Mouse (Mus musculus) regulatory T cell (primary cell): ENCODE measurements around the gene Zfyve27.

Experiments used
- in situ Hi-C: fragments of 300-600 bp; cut with MboI, MseI; formaldehyde crosslinking; loops from one replicate; pipeline ENCODE4 v1.15.1; 2025; ENCODE audit warnings: high pct_unique_total_duplicates

Gene Zfyve27

DNA sequence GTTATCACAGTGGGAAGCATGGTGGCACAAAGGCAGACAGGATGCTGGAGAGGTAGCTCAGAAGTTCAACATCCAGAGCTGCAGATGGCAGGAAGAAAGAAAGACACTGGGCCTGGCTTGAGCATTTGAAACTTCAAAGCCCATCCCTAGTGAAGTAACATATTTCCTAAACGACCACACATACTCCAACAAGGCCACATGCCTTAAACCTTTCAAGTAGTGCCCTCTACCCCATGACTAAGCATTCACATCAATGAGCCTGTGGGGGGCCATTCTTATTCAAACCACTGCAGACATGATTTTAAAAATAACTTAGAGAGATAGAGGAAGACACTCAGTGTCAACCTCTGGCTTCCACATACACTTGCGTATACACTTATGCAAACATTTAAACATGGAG lies 21.0 kb upstream of the Zfyve27 start:
- in situ Hi-C loops: no loop called here

DNA sequence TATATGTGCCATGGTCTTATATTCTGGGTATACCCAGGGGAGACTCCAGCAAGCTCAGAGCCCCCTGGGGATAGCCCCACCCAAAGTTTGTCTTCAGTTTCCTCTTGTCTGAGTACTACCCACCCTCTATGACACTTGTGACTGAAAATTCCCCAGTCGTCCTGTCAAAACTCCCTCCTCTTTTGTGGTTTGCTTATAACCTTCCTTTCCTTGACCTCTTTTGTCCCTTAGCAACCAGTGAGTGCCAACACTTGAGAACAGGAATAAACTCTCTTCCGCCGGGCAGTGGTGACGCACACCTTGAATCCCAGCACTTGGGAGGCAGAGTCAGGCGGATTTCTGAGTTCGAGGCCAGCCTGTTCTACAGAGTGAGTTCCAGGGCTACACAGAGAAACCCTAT lies 19.7 kb upstream of the Zfyve27 start:
- in situ Hi-C loops: no loop called here

DNA sequence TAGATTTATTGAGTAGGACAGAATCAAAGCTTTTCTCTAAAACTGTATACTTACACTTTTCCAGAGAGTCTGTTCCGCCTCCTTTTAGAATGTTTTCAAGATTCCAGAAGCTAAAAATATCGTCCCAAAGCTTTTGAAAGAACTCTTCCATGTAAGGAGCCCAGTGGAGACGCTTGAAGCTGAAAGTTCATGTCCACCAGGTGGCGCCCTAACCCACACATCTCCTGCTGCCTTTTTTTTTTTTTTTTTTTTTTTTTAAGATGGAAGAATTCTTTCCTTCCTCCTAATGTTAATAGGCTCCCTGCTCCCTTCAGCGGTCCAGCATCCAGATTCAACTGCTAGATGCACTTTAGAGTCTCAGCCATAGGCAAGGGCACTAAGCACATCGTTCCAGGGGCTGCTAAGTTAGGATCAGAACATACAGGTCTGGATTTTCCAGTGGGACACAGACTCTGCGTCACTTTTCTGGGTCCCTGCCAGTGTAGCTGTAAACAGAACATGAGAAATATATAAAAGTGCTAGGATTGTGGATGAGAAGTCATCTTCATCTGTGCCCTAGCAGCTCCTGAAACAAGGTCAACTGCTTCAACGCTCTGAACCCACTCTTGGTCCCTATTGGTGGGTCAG lies 19.1 kb upstream of the Zfyve27 start:
- in situ Hi-C loops: no loop called here

DNA sequence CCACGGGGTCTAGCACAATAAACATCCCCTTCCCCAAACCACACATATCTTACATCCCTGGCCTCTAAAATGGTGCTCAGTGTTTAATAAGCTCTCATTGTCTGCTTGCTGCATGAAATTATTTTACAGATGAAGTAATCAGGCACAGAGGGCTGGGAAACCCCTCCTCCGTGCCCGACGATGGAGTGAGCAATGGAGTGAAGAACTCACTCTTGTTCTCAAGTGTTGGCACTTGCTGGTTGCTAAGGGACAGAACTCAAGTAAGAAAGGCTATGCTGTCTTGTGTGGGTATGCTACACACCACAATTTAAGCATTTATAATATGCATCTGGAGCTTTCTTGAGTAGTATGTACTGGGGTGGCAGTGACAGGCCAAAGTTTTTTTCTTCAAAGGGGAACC lies 18.5 kb upstream of the Zfyve27 start:
- in situ Hi-C loops: no loop called here

DNA sequence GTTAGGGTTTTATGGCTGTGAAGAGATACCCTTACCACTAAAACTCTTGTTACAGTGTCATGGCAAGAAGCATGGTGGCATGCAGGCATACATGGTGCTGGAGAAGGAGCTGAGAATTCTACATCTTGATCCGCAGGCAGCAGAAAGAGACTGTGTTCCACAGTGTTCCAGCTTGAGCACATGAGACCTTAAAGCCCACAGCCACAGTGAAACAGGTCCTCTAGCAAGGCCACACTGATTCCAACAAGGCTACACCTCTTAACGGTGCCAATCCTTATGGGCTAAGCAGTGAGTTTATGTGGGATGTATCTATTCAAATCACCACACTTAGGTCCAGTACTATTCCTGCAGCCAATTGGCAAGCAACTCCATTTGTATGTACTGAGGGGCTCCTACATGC lies 18.0 kb upstream of the Zfyve27 start:
- in situ Hi-C loops: no loop called here

DNA sequence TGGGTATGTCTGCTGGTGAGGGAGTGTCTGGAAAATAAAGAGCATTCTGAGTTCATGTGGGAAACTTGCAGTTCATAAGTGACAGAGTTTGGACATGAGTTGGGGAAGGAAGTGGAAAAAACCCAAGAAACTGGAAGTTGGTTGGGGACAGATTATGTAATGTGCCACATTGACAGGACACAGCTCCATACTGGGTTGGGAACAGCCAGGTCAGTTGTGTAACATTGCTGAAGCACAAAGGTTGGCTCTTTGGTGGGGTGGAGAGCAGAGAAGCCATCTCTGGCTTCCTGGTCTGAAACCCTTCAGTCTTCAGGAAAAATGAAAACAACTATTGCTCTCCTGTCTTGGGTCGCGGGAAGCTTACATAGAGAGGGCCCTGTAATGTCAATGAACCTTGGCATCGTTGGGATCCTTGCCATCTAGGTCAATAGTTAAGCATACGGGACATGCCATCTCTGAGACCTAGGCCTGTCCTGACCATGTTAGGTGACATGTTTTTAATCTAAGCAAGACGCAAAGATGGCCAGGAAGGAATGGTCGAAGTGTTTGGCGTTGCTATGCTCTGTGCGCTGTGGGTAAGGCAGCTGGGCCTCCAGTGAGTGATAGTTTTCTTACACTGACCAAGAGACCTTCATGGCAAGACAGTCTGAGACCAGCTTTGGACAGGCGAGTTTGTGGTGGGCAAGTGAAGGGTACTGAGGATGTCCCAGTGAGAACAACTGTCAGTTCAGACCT lies 17.3 kb upstream of the Zfyve27 start:
- in situ Hi-C loops: no loop called here

DNA sequence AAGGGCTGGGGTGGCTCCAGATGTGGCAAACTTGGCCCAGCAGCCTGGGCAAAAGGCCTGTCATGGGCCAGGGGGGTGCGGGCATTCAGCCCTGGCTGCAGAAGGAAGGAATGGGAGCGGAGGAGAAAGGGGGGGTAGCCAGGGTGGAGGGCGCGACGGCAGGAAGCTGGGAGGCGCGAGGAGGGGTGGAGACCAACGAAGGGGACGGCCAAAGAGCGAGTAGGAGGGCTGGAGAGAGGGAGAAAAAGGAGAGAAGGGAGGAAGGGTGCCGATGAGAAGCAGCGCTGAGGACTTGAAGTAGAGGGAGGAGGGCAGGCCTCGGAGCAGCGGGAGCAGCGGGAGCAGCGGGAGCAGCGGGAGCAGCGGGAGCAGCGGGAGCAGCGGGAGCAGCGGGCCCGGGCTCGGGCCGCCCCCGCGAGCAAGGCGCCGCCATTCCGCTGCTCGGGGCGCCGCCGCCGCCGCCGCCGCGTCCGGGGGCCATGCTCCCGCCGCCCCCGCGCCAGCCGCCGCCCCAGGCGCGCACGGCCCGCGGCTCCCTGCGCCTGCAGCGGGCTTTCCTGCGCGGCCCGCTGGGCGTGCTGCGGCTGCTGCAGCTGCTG lies 16.5 kb upstream of the Zfyve27 start, which contains the start of gene Marveld1:
Gene Marveld1, plus strand, starts transcription at position 231 of the 599 bp plus-strand sequence.
- in situ Hi-C loops: no loop called here

DNA sequence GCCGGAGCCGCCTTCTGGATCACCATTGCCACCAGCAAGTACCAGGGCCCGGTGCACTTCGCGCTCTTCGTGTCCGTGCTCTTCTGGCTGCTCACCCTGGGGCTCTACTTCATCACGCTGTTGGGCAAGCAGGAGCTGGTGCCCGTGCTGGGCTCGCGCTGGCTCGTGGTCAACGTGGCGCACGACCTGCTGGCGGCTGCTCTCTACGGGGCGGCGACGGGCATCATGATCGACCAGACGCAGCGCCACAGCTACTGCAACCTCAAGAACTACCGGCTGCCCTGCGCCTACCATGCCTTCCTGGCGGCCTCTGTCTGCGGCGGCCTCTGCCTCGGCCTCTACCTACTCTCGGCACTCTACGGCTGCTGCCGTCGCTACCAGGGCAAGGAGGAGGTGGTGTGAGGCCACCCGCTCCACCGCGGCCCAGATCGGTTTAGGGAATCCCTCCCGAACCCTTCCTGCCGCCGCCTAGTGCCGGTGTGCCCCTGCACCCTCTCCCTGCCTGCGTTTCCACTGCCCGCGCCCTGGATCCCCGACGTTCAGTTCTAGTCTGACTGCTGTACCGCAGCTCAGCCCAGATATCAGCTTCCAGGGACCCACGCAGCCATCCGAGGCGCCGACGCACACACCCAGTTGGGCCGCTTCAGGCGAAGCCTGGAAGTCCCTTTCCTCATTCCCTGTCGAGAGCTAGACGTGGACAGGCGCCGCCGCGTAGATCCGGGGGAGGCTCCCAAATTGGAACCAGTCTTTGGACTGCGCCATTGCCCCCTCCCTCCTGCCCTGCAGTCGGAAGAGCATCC lies 15.8 kb upstream of the Zfyve27 start:
- in situ Hi-C loops: no loop called here

DNA sequence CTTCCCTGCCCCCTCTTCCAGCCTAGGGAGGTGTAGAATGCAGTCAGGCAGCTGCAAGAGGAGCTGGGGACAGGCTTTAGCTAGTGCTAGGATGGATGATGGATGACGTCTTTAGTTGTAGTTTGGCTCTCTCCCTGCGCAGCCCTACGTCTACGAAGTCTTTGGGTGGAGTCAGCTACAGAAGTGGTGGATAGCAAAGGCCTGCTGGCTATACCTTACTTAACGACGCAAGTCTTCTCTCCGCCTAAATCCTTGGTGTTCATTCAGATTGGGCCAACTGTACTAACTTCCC lies 15.2 kb upstream of the Zfyve27 start:
- in situ Hi-C loops: no loop called here

DNA sequence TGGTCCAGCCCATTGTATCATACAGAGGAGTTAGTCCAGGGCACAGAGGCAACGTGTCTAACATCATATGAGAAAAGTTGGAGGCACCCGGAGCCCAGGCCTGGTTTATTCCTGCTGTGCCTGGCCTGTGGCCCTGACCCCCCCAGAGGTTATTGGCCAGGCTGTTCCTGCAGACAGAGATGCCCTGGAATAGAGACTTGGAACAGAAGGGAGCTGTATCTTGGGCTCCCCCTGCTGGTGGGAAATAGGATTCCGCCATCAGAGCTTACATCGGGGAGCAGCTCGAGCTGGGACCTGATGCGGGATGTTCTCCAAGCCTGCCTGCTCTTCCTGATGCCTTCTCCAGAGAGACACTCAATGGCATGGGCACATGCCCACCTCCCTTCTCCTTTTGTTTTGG lies 11.8 kb upstream of the Zfyve27 start:
- in situ Hi-C loops: no loop called here

DNA sequence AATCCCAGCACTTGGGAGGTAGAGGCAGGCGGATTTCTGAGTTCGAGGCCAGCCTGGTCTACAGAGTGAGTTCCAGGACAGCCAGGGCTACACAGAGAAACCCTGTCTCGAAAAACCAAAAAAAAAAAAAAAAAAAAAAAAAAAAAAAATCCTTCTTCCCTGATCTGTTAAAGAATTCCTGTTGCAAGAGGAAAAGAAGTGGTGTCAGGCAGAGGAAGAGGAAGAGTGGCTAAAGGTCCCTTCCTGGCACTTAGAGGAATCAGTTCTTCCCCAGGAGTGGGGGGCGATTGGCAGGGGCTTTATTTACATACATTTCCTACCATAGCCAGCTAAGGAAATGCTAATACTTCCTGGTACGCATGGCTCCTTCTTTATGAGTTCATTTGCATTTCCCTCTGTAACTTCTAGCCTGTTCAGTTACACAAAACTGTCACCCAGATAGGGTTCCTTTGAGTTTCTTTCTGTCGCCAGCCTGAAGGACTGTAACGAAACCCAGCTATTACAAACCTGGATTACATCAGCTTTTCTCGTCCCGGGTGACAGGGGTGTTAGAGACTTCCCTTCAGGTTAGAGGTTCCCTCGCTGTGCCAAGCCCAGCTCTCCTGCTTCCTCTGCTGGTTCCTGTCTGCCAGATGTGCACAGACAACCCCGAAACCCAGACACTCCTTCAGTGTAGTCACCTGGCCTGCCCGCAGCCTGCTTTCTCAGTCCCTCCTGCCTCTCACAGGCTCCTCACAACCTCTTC lies 6.1 kb upstream of the Zfyve27 start:
- in situ Hi-C loops: no loop called here

DNA sequence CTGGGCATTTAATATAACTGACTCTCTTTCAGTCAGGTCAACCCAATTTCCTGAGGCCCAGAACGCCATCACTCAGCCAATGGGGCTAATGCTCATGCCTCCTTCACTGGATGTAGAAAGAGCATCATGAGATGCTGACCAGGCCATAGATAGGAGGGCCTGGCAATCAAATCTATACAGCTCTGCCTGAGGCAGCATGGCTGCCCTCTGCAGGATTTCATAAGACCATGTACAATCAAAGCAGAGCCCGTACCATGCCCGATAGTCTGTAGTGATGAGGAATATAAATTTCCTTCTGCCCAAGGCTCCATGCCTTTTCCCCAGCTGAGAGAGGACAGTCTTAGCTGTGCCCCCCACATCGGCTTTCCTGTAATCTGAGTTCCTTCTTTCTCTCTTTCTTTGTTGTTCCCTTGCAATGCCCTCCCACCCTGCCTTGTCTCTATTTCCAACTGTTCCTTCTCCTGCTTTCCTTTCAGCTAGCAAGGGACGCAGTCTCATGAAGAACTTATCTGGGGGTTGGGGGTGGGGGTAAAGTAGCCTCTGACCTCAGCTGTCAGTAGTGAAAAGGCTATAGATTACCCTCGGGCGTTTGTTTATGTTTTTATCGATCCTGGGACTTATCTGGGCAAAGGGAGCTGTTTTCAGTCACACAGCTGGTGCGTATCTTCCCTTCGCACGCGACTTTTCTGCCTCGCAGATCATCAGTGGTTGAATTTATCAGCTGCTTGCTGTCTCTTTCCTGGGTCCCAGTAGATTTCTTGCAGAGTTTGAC lies 5.3 kb upstream of the Zfyve27 start:
- in situ Hi-C loops: no loop called here

DNA sequence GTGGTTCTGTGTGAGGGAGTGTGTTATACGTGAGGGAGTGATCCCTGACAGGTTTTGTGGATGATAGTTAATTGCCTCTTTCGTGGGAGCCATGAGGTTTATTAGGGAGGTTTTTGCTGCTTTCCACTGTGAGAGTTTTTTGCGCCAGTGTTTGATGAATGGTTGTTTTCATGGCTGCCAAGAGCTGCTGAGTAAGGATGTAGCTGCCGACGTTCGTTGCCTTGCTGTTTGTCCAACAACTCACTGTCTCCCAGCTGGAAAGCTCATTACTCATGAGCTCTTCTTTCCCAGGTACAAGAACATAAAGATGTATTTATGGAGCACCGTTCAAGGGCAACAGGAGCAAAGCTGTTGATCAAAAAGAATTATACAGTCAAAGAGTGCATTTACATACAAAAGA lies 437 bp downstream of the Zfyve27 start:
- in situ Hi-C loops: loop anchor here (5.0 kb wide), 1 partner anchor 132 kb away; no protein-coding TSS in a partner anchor

DNA sequence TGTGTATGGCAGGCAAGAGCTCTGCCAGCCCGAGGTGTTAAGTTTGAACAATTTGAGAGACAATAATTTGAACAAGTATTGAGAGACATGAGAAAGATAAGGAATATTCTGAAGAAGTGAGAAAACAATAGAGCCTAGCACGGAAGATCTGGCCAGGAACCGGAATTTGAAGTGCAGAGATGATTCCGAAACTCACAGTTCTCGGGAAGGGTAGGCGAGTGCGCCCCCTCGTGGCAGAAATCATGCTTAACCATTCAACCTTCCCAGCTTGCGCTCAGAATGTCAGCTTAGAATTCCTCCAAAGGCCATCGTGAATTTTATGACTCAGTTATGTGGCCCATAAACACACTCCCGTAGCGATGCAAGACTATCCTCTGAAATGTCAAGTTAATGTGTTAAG lies 2.4 kb downstream of the Zfyve27 start:
- in situ Hi-C loops: no loop called here

DNA sequence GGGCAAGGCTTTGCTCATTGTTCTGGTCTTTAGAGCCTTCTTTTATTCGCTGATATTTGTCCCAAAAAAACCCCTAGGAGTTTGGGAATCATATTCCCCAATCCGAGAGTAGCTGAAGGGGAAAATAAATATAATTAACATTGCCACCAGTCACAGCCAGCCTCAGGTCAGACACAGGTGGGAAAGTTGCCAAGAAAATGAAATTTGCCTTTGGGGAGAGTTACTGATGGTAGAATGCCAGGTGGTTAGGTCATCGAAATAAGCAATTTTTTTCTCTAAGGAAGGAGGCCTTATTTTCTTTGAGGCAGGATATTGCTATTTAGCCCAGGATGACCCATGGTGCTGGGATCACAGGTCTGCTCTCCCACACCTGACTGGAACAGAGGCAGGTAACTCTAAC lies 3.0 kb downstream of the Zfyve27 start:
- in situ Hi-C loops: no loop called here

DNA sequence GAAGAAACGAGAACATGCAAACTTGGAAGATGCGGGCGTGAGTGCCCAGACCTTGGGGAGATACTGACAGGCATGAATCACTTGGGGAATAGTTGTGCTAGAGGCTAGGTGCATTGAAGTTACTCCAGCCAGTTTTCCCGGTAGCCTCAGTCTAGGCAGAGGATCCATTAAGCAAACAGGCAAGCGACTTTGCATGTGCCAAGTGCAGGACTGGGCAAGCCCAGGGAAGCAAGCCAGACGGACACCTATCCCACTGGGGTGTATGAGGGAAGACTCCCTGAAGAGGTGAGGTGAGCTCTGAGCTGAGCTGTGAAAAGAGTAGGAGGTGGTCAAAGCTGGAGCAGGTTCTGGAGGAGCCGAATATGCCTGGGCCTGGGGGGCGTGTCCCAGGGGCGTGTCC lies 3.7 kb downstream of the Zfyve27 start:
- in situ Hi-C loops: no loop called here

DNA sequence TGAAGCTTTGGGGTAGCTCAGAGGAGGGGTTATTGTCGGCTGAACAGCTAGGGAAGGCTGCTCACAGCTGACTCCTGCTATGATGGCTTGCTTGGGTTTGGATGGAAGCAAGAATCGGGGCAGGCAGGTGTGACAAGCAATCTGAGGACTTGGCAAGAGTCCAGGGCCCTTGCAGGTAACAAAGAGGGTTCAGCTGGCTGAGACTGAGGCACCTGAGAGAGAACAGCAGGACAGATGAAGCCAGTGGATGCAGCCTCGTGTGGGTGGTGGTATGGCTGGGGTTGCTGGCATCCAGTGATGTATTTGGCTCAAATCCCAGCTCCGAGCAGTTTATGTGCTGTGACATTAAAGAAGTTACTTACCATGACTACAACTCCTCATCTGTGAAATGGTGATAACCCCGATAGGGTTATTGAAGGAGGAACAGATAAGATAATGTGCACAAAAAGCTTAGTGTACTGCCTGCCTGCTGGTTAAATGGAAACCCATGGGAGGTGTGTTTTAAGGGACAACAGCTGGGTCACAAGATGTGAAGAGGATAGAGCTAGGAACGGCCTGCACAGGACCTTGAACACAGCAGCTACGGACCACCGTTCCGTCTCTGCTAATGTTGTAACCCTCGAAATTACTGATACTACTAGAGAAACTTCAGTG lies 5.7 kb downstream of the Zfyve27 start:
- in situ Hi-C loops: no loop called here

DNA sequence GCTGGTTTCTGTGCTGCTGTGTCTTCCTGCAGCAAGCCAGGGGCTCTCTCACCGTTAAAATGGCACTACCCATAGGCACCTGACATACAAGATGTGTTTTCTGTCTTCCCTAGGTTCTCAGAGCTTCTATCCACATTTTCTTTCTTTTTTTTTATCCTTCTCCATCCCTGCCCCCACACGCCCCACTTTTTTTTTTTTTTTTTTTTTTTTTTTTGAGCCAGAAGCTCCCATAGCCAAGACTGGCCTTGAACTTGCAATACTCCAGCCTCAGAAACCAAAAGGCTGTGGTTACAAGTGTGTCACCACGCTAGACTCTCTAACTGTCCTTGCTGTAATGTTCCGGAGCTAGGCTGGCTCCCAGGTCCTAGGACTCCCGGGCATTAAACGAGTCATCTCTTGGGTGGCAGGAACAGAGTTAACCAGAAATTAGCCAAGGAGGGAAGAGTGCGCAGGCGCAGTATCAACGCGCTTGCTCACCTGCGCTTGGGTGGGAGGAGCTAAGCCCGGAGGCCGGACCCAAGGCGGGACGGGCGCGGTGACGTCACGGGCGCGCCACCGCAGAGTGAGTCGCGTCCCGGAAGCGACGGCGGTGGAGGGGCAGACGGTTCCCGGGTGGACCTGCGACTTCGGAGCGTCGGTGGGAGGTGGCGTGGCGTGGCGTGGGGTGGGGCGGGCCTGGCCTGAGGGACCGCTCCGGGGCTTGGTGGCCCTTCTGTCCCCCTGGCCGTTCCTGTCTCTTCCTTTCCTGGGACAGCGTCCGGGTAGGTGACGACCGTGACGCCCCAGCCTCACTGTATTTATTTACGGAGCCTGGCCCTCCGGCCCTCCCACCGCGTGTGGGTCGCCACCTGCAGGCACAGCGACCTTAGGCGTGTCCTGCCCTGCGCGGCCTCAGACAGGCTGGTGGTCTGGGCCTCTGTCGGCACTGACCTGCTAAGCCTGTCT lies 6.5 kb downstream of the Zfyve27 start:
- in situ Hi-C loops: no loop called here

DNA sequence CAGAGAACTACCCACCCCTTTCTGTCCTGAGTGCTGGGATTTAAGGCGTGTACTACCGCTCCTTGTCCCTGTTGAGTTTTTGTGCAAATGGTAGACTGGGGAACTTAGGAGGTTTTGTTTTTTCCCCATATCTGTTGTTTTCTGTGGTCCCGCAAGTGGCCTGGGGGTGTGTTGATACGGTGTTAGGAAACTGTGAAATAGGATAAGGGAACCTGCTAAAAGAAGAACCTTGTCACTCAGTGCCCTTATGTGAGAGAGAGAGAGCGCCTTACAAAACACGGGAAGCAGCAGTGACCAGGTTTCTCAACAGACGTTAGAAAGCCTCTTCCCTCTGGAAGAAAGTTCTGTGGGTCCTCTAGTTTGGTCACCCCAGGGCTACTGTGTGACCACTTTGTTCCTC lies 13.1 kb downstream of the Zfyve27 start:
- in situ Hi-C loops: no loop called here
